9 mouse cellular contexts compared by ENCODE assay signal in genomic region chr14:31233070-31233995, GRCm38 (mm10). TPM values are rescaled to one million over a fixed set of nuclear protein-coding genes. Genes with fewer than 3 reads are reported as not detected.
DNase-seq lines count a peak whose midpoint lies in the region; ATAC-seq lines count a peak whose summit lies in the region.
"Had no signal": no experiment of that assay in that cellular context is flagged by ENCODE, and none has a peak within 500 bp of the region (broad histone marks: within the 10 kb centered on the region; RNA-seq: fewer than 3 reads in every experiment).

No protein-coding gene starts in this region.

- H3K4me3 ChIP-seq in hindbrain, embryonic 11.5 days (ENCODE audit: low read depth, low read length), result no peak overlapping the region
- H3K4me3 ChIP-seq in hindbrain, embryonic 10.5 days, result no peak overlapping the region
- no peak overlapping the region for H3K4me3 ChIP-seq in heart, embryonic 15.5 days
- no peak overlapping the region for H3K4me3 ChIP-seq in neural tube, embryonic 15.5 days (replicated peaks)
- H3K4me3 ChIP-seq: embryonic facial prominence, embryonic 12.5 days had no signal

- WGBS in hindbrain, embryonic 11.5 days, result 82% methylated on average over 14 of the region's 14 CpGs
- WGBS in hindbrain, embryonic 10.5 days, result 83% methylated on average over 14 of the region's 14 CpGs
- WGBS in heart, embryonic 15.5 days, result 69% methylated on average over 14 of the region's 14 CpGs
- WGBS in neural tube, embryonic 15.5 days, result 87% methylated on average over 14 of the region's 14 CpGs

- no peaks in the 10 kb centered on the region for H3K36me3 ChIP-seq in hindbrain, embryonic 11.5 days (ENCODE audit: control insufficient read depth, insufficient read depth, low read length)
- H3K36me3 ChIP-seq in hindbrain, embryonic 10.5 days, result no peaks in the 10 kb centered on the region; the same call in 1 of the 2 replicates
- H3K36me3 ChIP-seq in heart, embryonic 15.5 days, result no peaks in the 10 kb centered on the region
- H3K36me3 ChIP-seq in neural tube, embryonic 15.5 days, result no peaks in the 10 kb centered on the region
- H3K36me3 ChIP-seq: embryonic facial prominence, embryonic 12.5 days had no signal

- H3K4me1 ChIP-seq in hindbrain, embryonic 11.5 days (replicated peaks; ENCODE audit: control insufficient read depth, insufficient read depth, low read length), result no peaks in the 10 kb centered on the region
- peaks cover 37% of the 10 kb centered on the region for H3K4me1 ChIP-seq in hindbrain, embryonic 10.5 days (replicated peaks)
- peaks cover 47% of the 10 kb centered on the region for H3K4me1 ChIP-seq in heart, embryonic 15.5 days (replicated peaks)
- peaks cover 4% of the 10 kb centered on the region; the same call in 1 of the 2 replicates for H3K4me1 ChIP-seq in neural tube, embryonic 15.5 days

- no peak for DNase-seq in hindbrain, embryonic 11.5 days (ENCODE audit: low spot score)
- DNase-seq in hindbrain, embryonic 10.5 days (ENCODE audit: low spot score), result no peak
- peak; percentile 59 for DNase-seq in kidney, postnatal 14 days
- DNase-seq in cerebellum, adult 11 months, result no peak
- no peak for DNase-seq in thymus, postnatal 25 days
- no peak for DNase-seq in Muller cell, postnatal 12 days (ENCODE audit: inconsistent ontology term)

- H3K4me2 ChIP-seq in hindbrain, embryonic 11.5 days (replicated peaks; ENCODE audit: low read depth, low read length), result no peak overlapping the region
- no peak overlapping the region for H3K4me2 ChIP-seq in heart, embryonic 15.5 days
- H3K4me2 ChIP-seq in neural tube, embryonic 15.5 days, result no peak overlapping the region
- H3K4me2 ChIP-seq: embryonic facial prominence, embryonic 12.5 days had no signal

- ATAC-seq in hindbrain, embryonic 11.5 days (ENCODE audit: low FRiP score), result peak; percentile 59; the same call in 1 of the 2 replicates
- 0 out of 2 replicates have a peak, but pooled peaks have one; percentile 41 for ATAC-seq in heart, embryonic 15.5 days (replicated peaks; ENCODE audit: insufficient number of reproducible peaks, insufficient read depth, low FRiP score, low read depth)
- ATAC-seq in neural tube, embryonic 15.5 days (ENCODE audit: low FRiP score), result peak; percentile 17; the same call in 1 of the 2 replicates

- H3K9ac ChIP-seq in hindbrain, embryonic 11.5 days (ENCODE audit: low read depth, low read length), result no peak overlapping the region
- no peak overlapping the region for H3K9ac ChIP-seq in heart, embryonic 15.5 days
- no peak overlapping the region for H3K9ac ChIP-seq in neural tube, embryonic 15.5 days (replicated peaks)
- H3K9ac ChIP-seq: embryonic facial prominence, embryonic 12.5 days had no signal

- no peaks in the 10 kb centered on the region for H3K27me3 ChIP-seq in hindbrain, embryonic 11.5 days (ENCODE audit: control insufficient read depth, insufficient read depth, low read length)
- no peaks in the 10 kb centered on the region for H3K27me3 ChIP-seq in hindbrain, embryonic 10.5 days (ENCODE audit: insufficient read depth, poor library complexity, severe bottlenecking)
- H3K27me3 ChIP-seq in heart, embryonic 15.5 days, result no peaks in the 10 kb centered on the region
- H3K27me3 ChIP-seq in neural tube, embryonic 15.5 days (replicated peaks), result no peaks in the 10 kb centered on the region
- H3K27me3 ChIP-seq: embryonic facial prominence, embryonic 12.5 days had no signal

- no peaks in the 10 kb centered on the region for H3K9me3 ChIP-seq in hindbrain, embryonic 11.5 days (ENCODE audit: control insufficient read depth, low read length)
- no peaks in the 10 kb centered on the region for H3K9me3 ChIP-seq in hindbrain, embryonic 10.5 days
- H3K9me3 ChIP-seq in heart, embryonic 15.5 days (replicated peaks), result no peaks in the 10 kb centered on the region
- H3K9me3 ChIP-seq in neural tube, embryonic 15.5 days (replicated peaks), result no peaks in the 10 kb centered on the region
- H3K9me3 ChIP-seq: embryonic facial prominence, embryonic 12.5 days had no signal

- H3K27ac ChIP-seq in hindbrain, embryonic 11.5 days (ENCODE audit: low read depth, low read length), result no peak overlapping the region
- H3K27ac ChIP-seq in hindbrain, embryonic 10.5 days, result no peak overlapping the region
- peak overlapping the region; percentile 52 for H3K27ac ChIP-seq in heart, embryonic 15.5 days
- 0 out of 2 replicates have a peak overlapping the region, but pooled peaks have one; percentile 37 for H3K27ac ChIP-seq in neural tube, embryonic 15.5 days (replicated peaks)
- H3K27ac ChIP-seq: embryonic facial prominence, embryonic 12.5 days had no signal

RNA-seq across cellular contexts. Expression of gene Sema3g, which starts 15.7 kb away (rescaled TPM):
- polyA plus RNA-seq in hindbrain, embryonic 11.5 days (2014; fragmentation: Nextera tagmentation; extraction: Ambion mirVana), result 0.42 and 0.51 TPM in 2 replicates
- polyA plus RNA-seq in hindbrain, embryonic 10.5 days (2016; fragmentation: Nextera tagmentation; extraction: Ambion mirVana), result 0.78 and 0.91 TPM in 2 replicates
- 0.60 and 0.83 TPM in 2 replicates for polyA plus RNA-seq in heart, embryonic 15.5 days (2015; fragmentation: Nextera tagmentation; extraction: Ambion mirVana)
- 0.47 and 0.69 TPM in 2 replicates for polyA plus RNA-seq in neural tube, embryonic 15.5 days (2015; fragmentation: Nextera tagmentation; extraction: Ambion mirVana)

RNA-seq across cellular contexts. Expression of gene Nisch, which starts 16.6 kb away (rescaled TPM):
- polyA plus RNA-seq in hindbrain, embryonic 11.5 days (2014; fragmentation: Nextera tagmentation; extraction: Ambion mirVana), result 251 and 305 TPM in 2 replicates
- 432 and 459 TPM in 2 replicates for polyA plus RNA-seq in hindbrain, embryonic 10.5 days (2016; fragmentation: Nextera tagmentation; extraction: Ambion mirVana)
- polyA plus RNA-seq in heart, embryonic 15.5 days (2015; fragmentation: Nextera tagmentation; extraction: Ambion mirVana), result 287 and 381 TPM in 2 replicates
- 309 and 327 TPM in 2 replicates for polyA plus RNA-seq in neural tube, embryonic 15.5 days (2015; fragmentation: Nextera tagmentation; extraction: Ambion mirVana)

RNA-seq across cellular contexts. Expression of gene Phf7, which starts 17.8 kb away (rescaled TPM):
- polyA plus RNA-seq in hindbrain, embryonic 11.5 days (2014; fragmentation: Nextera tagmentation; extraction: Ambion mirVana), result 13.9 and 14.0 TPM in 2 replicates
- polyA plus RNA-seq in hindbrain, embryonic 10.5 days (2016; fragmentation: Nextera tagmentation; extraction: Ambion mirVana), result 12.7 and 13.1 TPM in 2 replicates
- polyA plus RNA-seq in heart, embryonic 15.5 days (2015; fragmentation: Nextera tagmentation; extraction: Ambion mirVana), result 7.9 and 8.3 TPM in 2 replicates
- 10.4 and 10.9 TPM in 2 replicates for polyA plus RNA-seq in neural tube, embryonic 15.5 days (2015; fragmentation: Nextera tagmentation; extraction: Ambion mirVana)

RNA-seq across cellular contexts. Expression of gene Bap1, which starts 17.9 kb away (rescaled TPM):
- 78.7 and 93.1 TPM in 2 replicates for polyA plus RNA-seq in hindbrain, embryonic 11.5 days (2014; fragmentation: Nextera tagmentation; extraction: Ambion mirVana)
- 121 and 137 TPM in 2 replicates for polyA plus RNA-seq in hindbrain, embryonic 10.5 days (2016; fragmentation: Nextera tagmentation; extraction: Ambion mirVana)
- 43.2 and 59.0 TPM in 2 replicates for polyA plus RNA-seq in heart, embryonic 15.5 days (2015; fragmentation: Nextera tagmentation; extraction: Ambion mirVana)
- polyA plus RNA-seq in neural tube, embryonic 15.5 days (2015; fragmentation: Nextera tagmentation; extraction: Ambion mirVana), result 93.3 and 96.1 TPM in 2 replicates

RNA-seq across cellular contexts. Expression of gene Tnnc1, which starts 25.2 kb away (rescaled TPM):
- polyA plus RNA-seq in hindbrain, embryonic 11.5 days (2014; fragmentation: Nextera tagmentation; extraction: Ambion mirVana), result 8.9 and 17.2 TPM in 2 replicates
- polyA plus RNA-seq in hindbrain, embryonic 10.5 days (2016; fragmentation: Nextera tagmentation; extraction: Ambion mirVana), result 1.5 and 4.3 TPM in 2 replicates
- 3,799 and 4,649 TPM in 2 replicates for polyA plus RNA-seq in heart, embryonic 15.5 days (2015; fragmentation: Nextera tagmentation; extraction: Ambion mirVana)
- polyA plus RNA-seq in neural tube, embryonic 15.5 days (2015; fragmentation: Nextera tagmentation; extraction: Ambion mirVana), result 24.5 and 36.3 TPM in 2 replicates

Comparison
In these comparisons a context has a peak if more than half of its experiments do, and no peak if none do; other contexts are left out.
1. H3K27ac ChIP-seq: peak in heart, embryonic 15.5 days (single experiment) and neural tube, embryonic 15.5 days (single experiment); none in hindbrain, embryonic 11.5 days (single experiment) and hindbrain, embryonic 10.5 days (single experiment).
2. Peak in every context shown above with its lines, with median percentiles within 50 percentile points of each other: ATAC-seq.